Mouse (Mus musculus) kidney, postnatal 25 days (tissue): Measurements from ENCODE around the gene Cryab.

ENCODE experiments used
- DNase-seq, 2 experiments: peaks; one replicate each; pipeline ENCODE4 v3.0.0; 2021; ENCODE audit warnings: mixed read lengths in 2 of 2

Gene Cryab

GRCm38 (mm10) chr9:50751323-50751722 is at the start of gene Cryab:
Gene Cryab, plus strand, starts transcription at chr9:50751325.
- no peak for DNase-seq

- DNase-seq: no peak
Measured at GRCm38 (mm10) chr9:50704907-50705306, 46.2 kb upstream of the Cryab start.

DNA sequence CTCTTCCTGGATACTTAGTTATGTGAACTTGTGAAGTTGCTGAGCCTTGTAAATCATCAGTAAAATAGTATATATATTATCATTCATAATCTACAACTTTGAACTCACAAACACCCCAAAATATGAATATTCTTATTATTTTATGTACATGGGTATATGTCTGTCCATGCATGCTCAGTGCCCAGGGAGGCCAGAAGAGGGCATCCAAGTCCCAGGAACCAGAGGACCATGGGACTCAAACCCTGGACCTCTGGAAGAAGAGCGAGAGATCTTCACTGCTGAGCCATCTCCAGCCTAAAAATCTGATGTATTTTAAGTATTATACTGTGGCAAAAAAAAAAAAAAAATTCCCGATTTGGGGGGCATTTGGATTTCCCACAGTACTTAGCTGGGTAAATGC is 42.0 kb upstream of the Cryab start:
- DNase-seq: peak in 1 of 2 experiments; percentile 44

DNA sequence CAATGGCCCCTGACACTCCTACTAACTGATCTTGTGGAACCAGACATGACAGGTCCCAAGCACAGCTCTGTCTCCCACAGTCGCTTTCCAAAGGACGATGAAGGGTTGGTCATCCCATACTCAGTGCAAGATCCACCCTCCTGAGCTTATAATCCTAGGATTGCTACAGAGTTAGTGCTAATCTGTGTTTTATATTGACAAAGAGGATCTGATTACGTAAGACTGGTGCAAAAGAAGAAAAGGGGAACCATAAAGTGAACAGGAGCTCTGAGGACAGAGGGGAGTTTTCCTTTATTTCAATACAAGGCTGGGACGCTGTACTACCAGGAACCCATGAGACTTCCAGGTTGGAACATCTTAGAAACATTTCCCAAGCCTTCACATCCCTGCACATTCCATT is 39.8 kb upstream of the Cryab start:
- no peak for DNase-seq

GRCm38 (mm10) chr9:50714188-50714587 is 36.9 kb upstream of the Cryab start:
- no peak for DNase-seq

DNA sequence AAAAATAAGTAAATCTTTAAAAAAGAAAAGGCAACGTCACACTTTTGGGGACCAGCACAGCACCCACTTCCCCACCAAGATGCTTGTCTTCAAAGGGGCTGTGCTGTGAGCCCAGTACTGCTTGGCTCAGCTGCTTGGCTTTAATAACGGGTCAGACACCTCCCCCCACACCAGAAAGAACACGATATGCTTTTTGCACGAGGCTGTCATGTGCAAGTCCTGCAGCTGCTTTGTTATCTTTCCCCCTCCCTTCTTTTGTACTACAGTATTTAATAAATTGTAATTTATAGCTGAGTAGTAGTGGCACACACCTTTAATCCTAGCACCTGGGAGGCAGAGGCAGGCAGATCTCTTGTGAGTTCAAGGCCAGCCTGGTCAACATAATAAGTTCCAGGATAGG is 32.2 kb upstream of the Cryab start:
- DNase-seq: no peak

DNA sequence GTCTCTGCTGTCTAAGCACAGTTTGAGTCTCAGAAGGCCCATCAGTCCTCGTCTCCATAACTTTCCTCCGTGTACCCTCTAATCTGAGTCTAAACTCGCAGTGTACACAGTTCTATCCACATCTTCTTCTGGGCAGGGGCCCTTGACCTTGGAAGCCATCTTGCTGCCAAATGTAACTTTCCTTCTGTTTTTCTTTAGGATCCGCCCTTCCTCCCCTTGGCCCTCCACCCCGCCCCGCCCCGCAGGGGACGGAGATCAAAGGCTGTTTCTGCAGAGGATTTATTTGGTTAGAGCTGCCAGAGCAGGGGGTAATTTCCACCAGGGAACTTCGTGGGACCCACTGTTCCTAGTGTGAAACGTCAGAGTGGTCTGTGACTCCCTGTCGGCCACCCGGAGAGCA is 30.1 kb upstream of the Cryab start:
- DNase-seq: peak in 1 of 2 experiments; percentile 50

DNA sequence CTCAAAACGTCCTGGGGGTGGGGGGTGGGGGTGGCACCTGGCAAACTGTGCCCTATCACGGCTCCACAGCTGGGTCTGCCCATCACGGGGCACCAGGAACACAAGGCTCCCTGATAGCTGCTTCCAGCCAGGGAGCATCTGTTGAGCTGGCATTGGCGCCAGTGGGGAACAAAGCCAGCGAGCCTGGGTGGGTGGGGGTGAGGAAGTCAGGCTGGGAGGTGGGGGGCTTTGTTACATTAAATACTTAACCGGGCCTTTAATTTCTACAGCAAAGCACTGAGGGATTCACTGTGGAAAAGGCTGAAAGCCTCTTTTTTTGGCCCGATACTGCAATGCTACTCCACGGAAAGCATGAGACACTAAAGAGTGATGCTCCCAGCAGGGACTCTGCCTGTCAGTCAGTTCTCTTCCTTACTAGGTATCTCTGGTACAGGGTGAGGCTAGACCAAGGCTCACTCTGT is 28.6 kb upstream of the Cryab start:
- DNase-seq: no peak

DNA sequence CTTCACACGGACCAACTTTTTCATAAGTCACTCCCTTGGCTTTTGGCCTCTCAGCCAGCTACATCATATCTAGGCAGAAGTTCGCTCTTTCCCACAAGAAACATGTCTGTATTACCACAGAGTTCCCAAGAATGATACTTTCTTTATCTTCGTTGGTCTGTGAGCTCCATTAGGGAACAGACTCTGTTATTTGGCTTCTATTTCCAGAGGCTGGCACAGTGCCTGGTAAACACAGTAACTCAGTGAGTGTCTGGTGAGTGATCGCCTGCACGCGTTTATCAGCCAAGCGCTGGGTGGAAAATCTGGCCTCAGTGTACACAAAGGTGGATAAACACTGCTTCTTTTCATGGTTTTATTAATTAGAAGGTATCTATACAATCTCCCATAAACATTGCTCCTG is 27.7 kb upstream of the Cryab start:
- DNase-seq: peak; percentile 69 to 81

GRCm38 (mm10) chr9:50724147-50724546 is 27.0 kb upstream of the Cryab start:
- no peak for DNase-seq

GRCm38 (mm10) chr9:50724661-50725330 is 26.3 kb upstream of the Cryab start:
- DNase-seq: no peak

- DNase-seq: no peak
Measured at GRCm38 (mm10) chr9:50725921-50726590, 25.1 kb upstream of the Cryab start.

DNA sequence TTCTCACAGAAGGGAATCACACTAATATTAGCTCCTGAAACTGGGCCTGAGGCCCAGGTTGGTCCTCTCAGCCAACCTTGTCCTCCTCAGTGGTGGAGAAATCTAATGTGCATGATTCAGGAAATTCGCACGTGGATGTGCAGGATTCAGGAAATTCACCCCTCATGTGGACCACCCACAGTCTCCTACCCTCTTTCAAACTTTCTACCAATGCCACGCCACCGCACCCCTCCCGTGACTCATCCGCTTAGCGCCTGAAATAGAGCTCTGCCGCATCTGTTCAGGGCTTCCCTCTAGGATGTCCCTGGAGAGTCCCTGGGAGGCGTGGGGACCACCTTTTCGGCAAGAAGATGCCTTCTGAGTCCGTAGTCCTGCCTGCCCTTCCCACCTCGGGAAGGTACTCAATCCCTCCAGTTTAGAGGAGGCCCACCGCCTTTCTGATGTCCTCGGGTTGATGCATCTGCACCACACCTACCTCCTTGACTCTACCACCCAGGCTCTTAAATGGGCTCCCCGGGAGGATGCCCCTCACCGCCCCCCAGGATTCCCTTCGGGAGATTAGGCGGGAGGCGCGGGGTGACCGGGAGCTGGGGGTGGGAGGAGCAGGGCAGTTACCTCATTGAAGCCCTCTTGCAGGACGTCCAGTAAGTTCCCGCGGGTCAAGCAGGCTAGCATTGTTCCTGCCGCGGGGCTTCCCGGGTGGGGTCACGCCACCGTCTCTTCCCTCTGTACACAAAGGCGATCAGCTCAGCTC is 23.8 kb upstream of the Cryab start:
- DNase-seq: no peak

DNA sequence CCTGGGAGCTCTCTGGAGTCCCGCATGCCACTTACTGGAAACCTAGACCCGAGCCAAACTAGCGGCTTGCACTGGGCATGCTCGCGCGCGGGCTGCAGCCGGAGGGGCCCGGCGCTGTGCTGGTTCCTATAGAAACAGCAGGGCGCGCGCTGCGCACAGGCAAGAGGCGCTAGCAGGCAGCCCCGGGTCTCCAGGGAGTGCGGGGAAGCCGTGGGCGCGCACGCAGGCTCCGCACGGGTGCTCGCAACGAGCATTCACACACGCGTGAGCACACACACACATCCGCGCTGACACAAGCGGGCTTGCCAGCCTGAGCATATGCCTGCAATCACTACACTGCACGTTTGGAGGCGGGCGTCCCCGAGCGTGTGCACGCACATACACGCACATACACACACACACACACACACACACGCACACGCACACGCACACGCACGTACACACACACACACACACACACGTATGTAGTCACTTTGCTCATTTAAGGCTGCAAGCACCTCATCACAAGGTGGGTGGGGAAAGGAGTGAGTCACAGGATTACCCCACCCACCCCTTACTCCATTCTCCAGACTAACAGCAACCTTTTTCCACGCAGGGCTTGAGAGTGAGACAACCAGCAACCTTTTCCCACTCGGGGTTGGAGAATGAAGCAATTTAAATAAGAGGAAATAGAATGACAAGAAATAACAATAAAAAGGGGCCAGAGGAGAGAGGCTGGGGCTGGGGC is 23.0 kb upstream of the Cryab start:
- peak; percentile 63 to 78 for DNase-seq

GRCm38 (mm10) chr9:50729600-50729999 is 21.5 kb upstream of the Cryab start:
- DNase-seq: peak in 1 of 2 experiments; percentile 62

DNA sequence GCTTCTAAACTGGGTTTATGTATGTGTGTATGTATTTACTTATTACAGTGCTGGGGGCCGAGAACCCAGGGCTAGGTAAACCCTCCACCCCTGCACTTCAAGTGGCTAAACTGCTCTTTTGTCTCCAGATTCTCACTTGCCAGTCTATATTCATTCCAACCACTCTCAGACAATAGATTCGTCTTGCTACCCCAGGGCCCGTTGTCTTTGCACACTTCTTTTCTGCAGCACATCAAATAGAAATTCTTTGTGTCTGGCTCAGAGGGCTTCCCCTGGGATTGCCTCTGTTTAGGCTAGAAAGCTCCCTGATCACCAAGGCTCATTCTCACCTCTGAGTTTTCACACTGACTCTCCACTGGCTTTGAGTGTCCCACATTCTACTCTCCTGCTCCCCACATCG is 18.6 kb upstream of the Cryab start:
- DNase-seq: no peak

GRCm38 (mm10) chr9:50734989-50735388 is 16.1 kb upstream of the Cryab start:
- DNase-seq: peak; percentile 62 to 78

GRCm38 (mm10) chr9:50738914-50739870 is 11.9 kb upstream of the Cryab start, which contains the start of gene Dixdc1:
Gene Dixdc1, minus strand, starts transcription at chr9:50739517.
- DNase-seq: peak; percentile 96 to 97

DNA sequence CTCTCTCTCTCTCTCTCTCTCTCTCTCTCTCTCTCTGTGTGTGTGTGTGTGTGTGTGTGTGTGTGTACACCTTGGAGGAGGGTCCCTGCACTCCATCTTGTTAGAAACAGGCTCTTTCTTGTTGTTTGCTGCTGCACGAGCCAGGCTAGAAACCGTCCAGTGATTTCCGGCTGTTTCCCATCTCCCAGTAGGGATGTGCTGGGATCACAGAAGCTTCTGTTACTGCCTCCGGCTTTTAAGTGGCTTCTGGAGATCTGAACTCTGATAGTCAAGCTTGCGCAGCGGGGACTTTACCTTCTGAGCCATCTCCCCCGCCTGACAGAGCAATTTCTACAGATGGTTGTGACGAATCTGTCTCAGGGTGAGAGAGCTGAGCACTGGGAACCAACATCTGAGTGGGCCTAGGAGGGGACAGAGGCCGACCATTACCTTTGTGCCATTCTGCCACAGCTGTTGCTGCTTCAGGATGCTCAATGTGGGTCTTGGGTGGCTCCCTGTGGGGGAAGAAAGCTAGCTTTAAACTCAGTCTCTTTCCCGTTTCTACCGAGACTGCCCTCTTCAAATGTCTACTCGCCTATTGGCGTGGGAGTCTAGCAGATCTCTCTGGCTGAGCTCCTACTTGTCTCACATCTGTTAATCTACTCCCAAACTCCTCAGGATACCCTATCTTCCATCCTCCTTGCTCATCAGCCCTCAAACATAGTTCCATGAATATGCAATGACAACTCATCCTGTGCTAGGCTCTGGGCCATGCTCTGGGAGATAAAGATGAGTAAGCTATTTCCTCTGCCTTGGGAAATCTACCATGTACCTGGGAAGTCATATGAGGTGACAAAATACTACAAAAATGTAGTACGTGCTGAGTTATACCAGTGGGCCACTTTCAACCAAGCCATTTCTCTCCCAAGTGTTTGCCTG is 10.0 kb upstream of the Cryab start:
- DNase-seq: no peak

GRCm38 (mm10) chr9:50742261-50742660 is 8.9 kb upstream of the Cryab start:
- no peak for DNase-seq

- DNase-seq: no peak
Measured at GRCm38 (mm10) chr9:50742744-50743143, 8.4 kb upstream of the Cryab start.
